Mouse (Mus musculus) G1E (cell line): ENCODE measurements around the gene Cpa4. TPM values are rescaled to one million over a fixed set of nuclear protein-coding genes. Genes with fewer than 3 reads are reported as not detected.

Experiments
- ATAC-seq: 2 replicates; pipeline ENCODE4 v1.8.0; 2016; ENCODE audit warnings: mild to moderate bottlenecking; ENCODE audit not compliant: insufficient number of reproducible peaks, poor library complexity, low FRiP score, severe bottlenecking; ENCODE audit errors: extremely low read depth
- DNase-seq: peaks from one replicate; pipeline ENCODE4 v3.0.0; 2012; ENCODE audit warnings: low spot score
- H3K27me3 ChIP-seq: 2 replicates; pipeline ENCODE4 v1.6.1; 2012; ENCODE audit warnings: mild to moderate bottlenecking, low read length, inconsistent platforms; ENCODE audit not compliant: insufficient read depth
- H3K36me3 ChIP-seq: replicated peaks from 2 replicates; pipeline ENCODE3; 2012; ENCODE audit warnings: mild to moderate bottlenecking, inconsistent platforms
- H3K4me1 ChIP-seq: 2 replicates; pipeline ENCODE4 v1.6.1; 2012; ENCODE audit warnings: low read depth, low read length, inconsistent platforms, mixed read lengths; ENCODE audit not compliant: insufficient read depth
- H3K4me3 ChIP-seq: 2 replicates; pipeline ENCODE4 v1.5.1; 2012; ENCODE audit warnings: low read depth, mild to moderate bottlenecking, inconsistent platforms, low read length, moderate library complexity, mixed read lengths
- H3K9me3 ChIP-seq: replicated peaks from 2 replicates; pipeline ENCODE4 v1.6.1; 2012; ENCODE audit warnings: inconsistent platforms
- CTCF ChIP-seq: IDR thresholded peaks from 2 replicates; pipeline ENCODE4 v1.5.1; 2012; ENCODE audit warnings: low read depth, low read length, inconsistent platforms, mixed read lengths
- GATA1 ChIP-seq: IDR thresholded peaks from 2 replicates; pipeline ENCODE4 v1.6.1; 2012; ENCODE audit warnings: borderline replicate concordance, low read length, inconsistent platforms, mixed read lengths
- GATA2 ChIP-seq: IDR thresholded peaks from 2 replicates; pipeline ENCODE4 v1.6.1; 2012; ENCODE audit warnings: low read depth, low read length, inconsistent platforms, borderline replicate concordance
- POLR2AphosphoS5 ChIP-seq: IDR thresholded peaks from 2 replicates; pipeline ENCODE4 v1.6.1; 2012; ENCODE audit warnings: low read depth, low read length, inconsistent platforms; ENCODE audit not compliant: insufficient replicate concordance
- TAL1 ChIP-seq: conservative IDR thresholded peaks from 2 replicates; pipeline ENCODE4 v1.6.1; 2012; ENCODE audit warnings: low read depth, low read length, inconsistent platforms, mixed read lengths
- polyA plus RNA-seq: library from polyadenylated mRNA; stranded (reverse); fragments of >175 nt; gene quantifications from 2 replicates; pipeline ENCODE4 v1.2.3, GENCODE M21; 2012
- total RNA-seq, 2 experiments: library from RNA; stranded (forward) in 1 of 2; stranded (reverse) in 1 of 2; fragments of 200-1000 nt in 1 of 2; fragments of >200 nt in 1 of 2; fragmentation: Nextera tagmentation in 1 of 2; gene quantifications; 2 replicates each; pipeline ENCODE4 v1.2.3; 2014 to 2017

The Cpa4 gene
- total and polyA plus RNA-seq, 3 experiments: 0.05 TPM; not detected in 2

- Histone ChIP-seq H3K27me3 (peaks cover 29% of the 10 kb centered on the region), H3K9me3 (no peaks in the 10 kb centered on the region), H3K4me3 (no peak overlapping the region), H3K36me3 (no peaks in the 10 kb centered on the region), H3K4me1 (no peaks in the 10 kb centered on the region)
- no peak for ATAC-seq
- TF ChIP-seq CTCF: no peak
- DNase-seq: no peak
Observed at GRCm38 (mm10) chr6:30611212-30611611, 43.0 kb downstream of the Cpa4 start.

GRCm38 (mm10) chr6:30614251-30614650 is 46.1 kb downstream of the Cpa4 start:
- H3K4me1 ChIP-seq: peaks cover 2% of the 10 kb centered on the region; the same call in 1 of the 2 replicates
- no peak overlapping the region for H3K4me3 ChIP-seq
- peaks cover 38% of the 10 kb centered on the region for H3K27me3 ChIP-seq
- no peaks in the 10 kb centered on the region for H3K36me3 ChIP-seq
- no peaks in the 10 kb centered on the region for H3K9me3 ChIP-seq
- DNase-seq (no peak), ATAC-seq (no peak)
- TF ChIP-seq GATA2 (no peak), TAL1 (no peak), POLR2AphosphoS5 (no peak), CTCF (no peak), GATA1 (no peak)

- H3K4me3 ChIP-seq: no peak overlapping the region
- TF ChIP-seq GATA1: no peak
- no peak for TF ChIP-seq GATA2
- TF ChIP-seq TAL1: no peak
- no peak for TF ChIP-seq POLR2AphosphoS5
- TF ChIP-seq CTCF: no peak
- ATAC-seq (no peak), DNase-seq (no peak)
- no peaks in the 10 kb centered on the region for H3K36me3 ChIP-seq
- H3K9me3 ChIP-seq: no peaks in the 10 kb centered on the region
- peaks cover 38% of the 10 kb centered on the region for H3K27me3 ChIP-seq
- peaks cover 2% of the 10 kb centered on the region; the same call in 1 of the 2 replicates for H3K4me1 ChIP-seq
Observed at GRCm38 (mm10) chr6:30615741-30616140, 47.6 kb downstream of the Cpa4 start.

GRCm38 (mm10) chr6:30616491-30616941 is 48.3 kb downstream of the Cpa4 start:
- Histone ChIP-seq H3K9me3 (no peaks in the 10 kb centered on the region), H3K4me1 (peaks cover 2% of the 10 kb centered on the region; the same call in 1 of the 2 replicates), H3K4me3 (no peak overlapping the region), H3K36me3 (no peaks in the 10 kb centered on the region), H3K27me3 (peaks cover 45% of the 10 kb centered on the region)
- ATAC-seq: no peak
- no peak for TF ChIP-seq GATA1
- no peak for TF ChIP-seq CTCF
- TF ChIP-seq TAL1: no peak
- no peak for TF ChIP-seq POLR2AphosphoS5
- no peak for TF ChIP-seq GATA2
- no peak for DNase-seq

- no peak for TF ChIP-seq TAL1
- no peak for TF ChIP-seq GATA2
- TF ChIP-seq POLR2AphosphoS5: no peak
- no peak for TF ChIP-seq CTCF
- no peak for TF ChIP-seq GATA1
- ATAC-seq: no peak
Observed at GRCm38 (mm10) chr6:30617020-30617958, 49.1 kb downstream of the Cpa4 start.

GRCm38 (mm10) chr6:30617959-30618590 is 49.9 kb downstream of the Cpa4 start:
- Histone ChIP-seq H3K4me1 (peaks cover 2% of the 10 kb centered on the region; the same call in 1 of the 2 replicates), H3K27me3 (peaks cover 36% of the 10 kb centered on the region), H3K36me3 (no peaks in the 10 kb centered on the region), H3K9me3 (no peaks in the 10 kb centered on the region), H3K4me3 (no peak overlapping the region)
- no peak for ATAC-seq
- TF ChIP-seq TAL1 (no peak), GATA2 (no peak), GATA1 (no peak)
- no peak for DNase-seq

More at GRCm38 (mm10) chr6:30617020-30617958, 49.1 kb downstream of the Cpa4 start:
- H3K27me3 ChIP-seq: peaks cover 37% of the 10 kb centered on the region
- H3K4me1 ChIP-seq: peaks cover 2% of the 10 kb centered on the region; the same call in 1 of the 2 replicates
- H3K9me3 ChIP-seq: no peaks in the 10 kb centered on the region
- no peak overlapping the region for H3K4me3 ChIP-seq
- DNase-seq: no peak
- H3K36me3 ChIP-seq: no peaks in the 10 kb centered on the region
